Mouse (Mus musculus): ENCODE measurements at regions not wholly inside any gene's neighbourhood (a gene's known extent, or its start where the extent isn't known, plus 50 kb on each side); places are given as distances from the start of the nearest gene placed in this dataset.

DNA sequence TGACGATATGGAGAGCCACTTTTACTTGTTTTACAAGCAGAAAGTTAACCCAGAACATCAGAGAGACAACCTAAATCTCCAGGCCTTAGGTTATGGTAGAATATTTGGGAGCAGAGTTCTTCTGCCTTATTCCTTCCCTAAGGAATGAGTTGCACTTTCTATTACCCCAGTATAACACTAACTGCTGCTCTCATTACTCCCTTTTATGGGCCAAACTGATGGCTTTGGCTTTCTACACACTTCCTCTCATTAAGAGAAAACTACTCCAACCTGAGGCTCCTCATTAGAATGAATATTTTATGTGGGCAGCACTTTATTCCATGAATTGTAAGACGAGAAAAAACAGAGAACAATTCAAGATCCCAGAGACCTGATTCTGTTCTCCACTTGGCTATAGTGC lies 289.0 kb upstream of the Tnc start:
- no peak for DNase-seq

DNA sequence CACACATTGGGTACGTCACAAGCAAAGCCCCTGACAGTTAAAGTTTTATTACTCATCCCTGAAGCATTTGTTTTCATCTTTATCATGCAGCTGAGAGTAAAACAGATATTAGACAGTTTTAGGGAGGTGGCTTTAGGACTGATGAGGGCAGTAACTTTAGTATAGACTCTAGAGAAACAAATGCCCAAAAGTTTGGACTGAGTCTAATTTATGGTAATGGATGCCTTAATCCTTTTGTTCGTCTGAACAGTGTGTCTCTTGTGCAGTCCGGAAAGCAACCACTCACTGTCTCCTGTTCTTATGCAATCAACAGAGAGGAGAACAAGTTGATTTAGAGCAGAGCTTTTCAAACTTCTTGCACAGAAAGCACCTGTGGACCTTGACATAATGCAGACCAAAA lies 283.4 kb upstream of the Tnc start:
- no peak for DNase-seq

DNA sequence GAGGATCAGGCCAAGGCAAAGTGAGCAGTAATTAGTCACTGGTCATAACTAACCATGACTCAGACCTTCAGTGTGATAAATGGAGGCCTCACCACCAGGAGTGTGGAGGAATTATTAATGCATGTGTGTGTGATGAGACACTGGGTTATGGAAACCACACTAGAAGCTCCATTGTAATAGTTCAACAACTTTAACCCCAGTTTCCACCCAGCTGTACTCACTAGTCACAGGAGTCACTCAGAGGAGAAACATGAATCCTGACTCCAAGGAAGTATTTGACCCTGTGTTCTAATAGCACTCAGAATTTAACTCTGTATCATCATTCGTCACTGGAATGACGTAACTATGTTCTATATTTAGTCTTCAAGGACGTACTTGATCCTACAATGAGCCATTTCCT lies 277.6 kb upstream of the Tnc start:
- DNase-seq: no peak

DNA sequence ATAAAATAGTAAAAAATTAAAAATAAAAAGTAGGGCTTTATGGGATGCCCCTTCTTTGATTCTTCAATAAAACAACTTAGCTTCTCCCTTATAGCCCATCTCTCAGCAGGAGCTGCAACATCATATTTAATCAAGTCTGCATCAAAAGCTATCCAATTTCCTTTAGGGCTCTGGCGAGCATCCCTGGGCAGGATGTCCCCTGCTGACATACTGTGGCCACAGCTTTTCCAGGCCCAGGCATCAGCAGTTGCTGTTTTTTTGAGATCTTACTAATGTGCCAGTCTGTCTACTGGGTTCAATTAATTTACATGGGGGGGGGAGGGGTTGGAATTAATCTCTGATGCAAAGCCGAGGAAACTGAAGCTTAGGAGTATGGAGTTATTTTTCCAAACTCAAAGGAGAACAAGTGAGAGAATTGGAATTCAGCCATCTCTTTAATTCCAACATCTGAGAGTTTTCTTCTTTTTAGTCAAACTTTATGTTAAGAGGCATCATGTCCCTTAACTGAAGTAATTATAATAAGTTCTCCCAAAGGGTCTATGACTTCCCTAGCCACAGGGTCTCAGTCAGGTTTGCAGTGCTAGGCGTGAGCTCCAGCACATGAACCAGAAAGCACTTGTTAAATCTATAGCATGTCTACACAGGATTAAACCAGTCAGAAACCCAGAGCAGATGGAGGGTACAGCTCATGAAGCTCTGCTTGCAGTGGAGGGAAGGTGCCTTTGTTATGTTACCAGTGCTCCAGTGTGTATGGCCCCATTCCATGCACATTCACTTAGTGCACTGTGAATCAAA lies 269.9 kb upstream of the Tnc start:
- DNase-seq: no peak

DNA sequence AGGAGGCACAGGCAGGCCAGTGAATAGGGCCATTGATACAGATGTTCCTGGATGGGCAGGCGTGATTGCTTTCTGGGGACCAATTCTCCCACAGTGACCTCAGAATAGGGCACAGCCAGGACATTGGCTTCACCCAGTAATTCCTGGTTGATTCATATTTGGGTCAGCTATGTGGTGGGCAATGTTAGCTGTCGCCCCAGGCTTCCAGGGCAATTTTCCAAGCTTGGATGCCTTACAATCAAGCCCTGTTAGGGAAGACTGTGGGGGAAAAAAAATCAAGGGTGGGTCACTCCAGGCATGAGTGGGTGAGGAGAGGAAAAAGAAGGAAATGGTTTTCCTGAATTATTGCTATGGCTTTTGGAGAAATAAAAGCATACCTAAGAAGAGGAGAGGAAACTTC lies 250.1 kb upstream of the Tnc start:
- DNase-seq: peak; percentile 6

DNA sequence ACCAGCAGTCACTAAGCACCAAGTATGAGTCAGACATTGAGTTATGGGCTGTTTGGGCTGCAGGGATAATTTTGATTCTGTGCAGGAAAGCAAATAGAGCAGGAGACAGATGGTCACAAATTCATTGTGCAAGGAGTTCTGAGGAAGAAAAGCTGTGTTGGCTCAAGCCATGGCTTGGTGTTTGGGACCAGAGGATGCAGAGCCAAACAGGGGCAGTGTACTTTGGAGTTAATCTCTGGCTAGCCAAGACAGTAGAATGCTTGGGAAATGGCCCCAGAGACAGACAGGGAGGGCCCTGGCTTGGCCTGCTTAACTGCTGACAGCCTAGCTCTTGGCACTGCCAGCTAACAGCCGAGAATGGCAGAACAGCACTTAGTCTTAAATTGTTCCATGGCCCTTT lies 235.7 kb upstream of the Tnc start:
- no peak for DNase-seq

DNA sequence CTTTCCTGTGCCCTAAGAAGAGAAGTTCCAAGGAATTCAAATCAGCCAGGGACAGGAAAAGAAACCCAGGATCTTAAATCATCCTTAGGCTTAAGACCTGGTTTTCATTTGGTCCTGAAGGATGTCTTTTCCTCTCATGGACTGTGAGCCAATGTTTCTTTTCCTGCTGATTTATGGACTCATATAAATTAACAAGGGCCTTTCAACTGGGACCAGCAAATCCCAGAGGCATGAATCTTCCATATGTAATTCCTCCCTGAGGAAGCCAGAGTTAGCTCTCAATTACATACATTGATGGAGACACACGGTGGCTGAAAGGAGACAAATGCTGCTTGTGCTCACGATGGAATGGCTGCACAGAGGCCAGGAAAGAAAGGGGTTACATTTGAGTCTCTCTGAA lies 230.2 kb upstream of the Tnc start:
- DNase-seq: no peak

DNA sequence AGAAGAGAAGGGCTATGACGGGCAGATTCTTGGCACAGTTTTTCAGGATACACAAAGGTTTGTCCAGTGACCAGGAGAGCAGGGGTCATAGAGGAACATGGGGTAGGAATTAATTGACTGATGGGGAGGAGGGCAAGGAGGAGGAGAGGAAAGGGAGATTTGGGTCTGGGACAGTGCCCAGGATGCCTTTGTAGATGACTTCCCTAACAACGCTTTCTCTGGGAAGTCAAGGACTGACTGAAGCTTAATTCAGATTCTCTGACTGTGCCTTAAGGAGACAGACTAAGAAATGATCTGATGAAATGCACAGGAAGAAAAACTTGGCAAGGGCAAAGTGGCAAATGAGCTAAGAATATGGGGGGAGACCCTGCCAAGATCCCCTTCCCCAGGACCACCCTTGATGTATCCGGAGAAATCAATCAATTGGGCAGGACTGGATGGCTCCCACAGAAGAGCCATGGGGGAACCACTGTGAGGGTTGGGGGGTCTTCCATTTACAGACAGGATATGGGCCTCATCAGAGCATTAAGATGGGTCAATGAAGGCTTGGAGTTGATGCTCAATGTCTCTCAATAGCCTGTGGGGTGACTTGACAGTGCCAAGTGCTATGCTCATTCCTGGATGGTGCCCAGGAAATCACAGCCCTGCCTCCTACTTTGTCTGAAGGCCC lies 227.6 kb upstream of the Tnc start:
- no peak for DNase-seq

DNA sequence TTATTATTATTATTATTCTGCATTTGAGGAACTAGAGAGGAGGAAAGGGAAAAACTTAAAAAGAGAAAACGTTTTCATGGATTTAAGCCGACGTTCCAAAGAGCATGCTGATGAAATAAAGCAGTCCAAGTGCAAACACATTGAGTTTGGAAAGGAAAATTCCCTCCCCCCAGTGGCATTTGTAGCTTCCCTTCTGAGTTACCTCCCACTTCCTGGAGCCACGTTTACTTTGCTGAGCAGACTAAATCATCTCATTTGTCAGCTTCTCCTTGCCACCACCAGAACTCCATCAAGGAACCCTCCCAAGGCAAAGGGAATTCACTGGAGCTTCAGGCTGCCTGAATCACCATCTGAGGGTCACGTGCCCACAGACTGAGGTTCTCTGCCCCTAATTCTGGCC lies 223.0 kb upstream of the Tnc start:
- DNase-seq: no peak

DNA sequence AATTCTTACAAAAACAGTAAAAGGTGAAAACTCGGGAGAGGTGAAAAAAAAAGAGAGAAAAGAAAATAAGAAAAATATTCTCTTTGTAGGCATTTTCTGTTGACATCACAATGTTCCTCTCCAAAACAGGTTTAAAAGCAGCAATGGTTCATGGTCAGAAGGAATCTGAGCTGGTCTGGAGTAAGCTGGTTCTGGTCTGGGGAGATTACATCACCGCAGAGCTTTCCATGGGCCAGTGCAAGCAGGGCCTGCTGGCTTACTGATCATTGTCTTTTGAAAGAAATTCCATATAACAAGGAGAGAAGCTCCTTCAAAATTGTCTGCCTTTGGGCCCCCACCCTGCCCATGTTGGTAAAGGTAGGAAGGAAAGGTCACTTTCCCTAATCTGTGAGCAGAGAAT lies 222.3 kb upstream of the Tnc start:
- no peak for DNase-seq

DNA sequence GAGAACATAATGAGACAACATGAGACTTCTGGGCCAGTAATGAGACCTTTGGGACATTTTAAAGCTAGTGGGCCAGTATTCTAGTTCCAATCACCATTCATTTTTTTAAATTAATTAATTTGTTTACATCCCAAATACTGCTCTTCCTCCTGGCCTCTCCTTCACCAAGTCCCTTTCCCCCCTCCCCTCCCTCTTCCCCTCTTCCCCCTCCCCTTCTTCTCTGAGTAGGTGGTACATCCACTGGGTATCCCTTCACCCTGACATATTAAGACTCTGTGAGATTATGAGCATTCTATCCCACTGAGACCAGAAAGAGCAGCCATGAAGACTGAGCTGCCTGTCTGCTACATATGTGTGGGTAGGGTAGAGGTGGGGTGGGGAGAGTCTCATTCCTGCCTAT lies 213.7 kb upstream of the Tnc start:
- DNase-seq: no peak

DNA sequence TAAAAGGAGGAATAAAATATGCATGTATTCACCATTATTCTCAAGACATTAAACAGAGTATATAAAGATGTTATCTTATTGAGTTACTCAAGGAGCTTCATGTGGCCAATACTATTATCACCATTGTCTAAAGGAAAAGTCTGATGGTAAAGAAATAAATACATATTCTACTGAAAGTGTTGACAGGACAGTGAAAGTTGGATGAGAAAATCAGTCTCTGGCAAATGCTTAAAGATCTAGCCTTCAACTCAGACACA lies 213.3 kb upstream of the Tnc start:
- DNase-seq: no peak

DNA sequence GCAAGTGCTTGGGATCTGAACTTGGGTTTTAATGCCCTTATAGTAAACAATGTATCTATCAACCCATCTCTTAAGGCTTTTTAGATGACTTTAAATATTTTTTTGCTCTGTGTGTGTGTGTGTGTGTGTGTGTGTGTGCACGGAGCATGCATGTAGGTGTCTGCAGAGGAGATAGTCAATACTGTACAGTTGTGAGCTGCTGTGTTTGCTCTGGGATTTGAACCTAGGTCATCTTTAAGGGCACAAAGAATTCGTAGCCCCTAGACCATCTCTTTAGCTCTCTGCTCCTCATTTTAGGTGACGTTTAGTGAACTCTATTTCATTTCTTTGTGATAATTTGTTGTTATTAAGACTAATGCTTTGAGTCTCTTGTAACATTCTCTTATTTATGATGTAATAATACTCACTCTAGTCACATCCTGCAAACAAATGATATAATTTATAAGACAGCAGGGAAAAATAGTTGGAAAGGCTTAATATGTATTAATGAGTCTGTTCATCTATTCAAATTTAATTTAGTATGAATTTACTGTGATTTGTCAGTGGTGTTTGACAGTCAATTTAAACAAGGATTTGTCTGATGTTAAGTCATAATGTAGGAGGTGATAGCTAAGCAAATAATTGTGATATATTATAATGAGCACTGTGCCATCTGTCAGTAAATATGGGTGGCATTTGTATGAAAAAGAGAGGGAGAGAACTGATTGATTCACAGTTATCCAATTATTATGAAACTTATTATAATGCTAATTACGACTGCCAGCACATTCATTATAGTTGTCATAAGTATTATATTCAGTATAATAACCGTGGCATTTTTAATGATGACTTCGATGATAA lies 212.8 kb upstream of the Tnc start:
- no peak for DNase-seq

DNA sequence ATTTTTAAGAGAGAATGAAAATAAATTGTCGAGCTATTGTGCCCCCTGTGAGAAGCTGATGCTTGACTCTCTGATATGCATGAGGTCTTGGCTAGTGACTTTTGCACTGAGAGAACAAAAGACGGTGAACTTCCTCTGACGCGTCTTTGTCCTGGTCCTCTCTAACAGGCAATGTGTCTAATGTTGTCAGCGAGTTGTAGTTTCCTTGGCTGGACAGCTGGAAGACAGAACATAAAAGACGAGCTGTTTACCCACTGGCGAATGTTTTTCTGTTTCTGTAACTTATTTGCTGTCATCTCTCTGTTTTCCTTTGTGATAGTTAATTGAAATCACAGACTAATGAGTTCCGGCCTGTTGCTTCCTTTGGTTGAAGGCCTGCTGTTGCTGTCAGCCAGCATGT lies 208.4 kb upstream of the Tnc start:
- DNase-seq: peak; percentile 34

DNA sequence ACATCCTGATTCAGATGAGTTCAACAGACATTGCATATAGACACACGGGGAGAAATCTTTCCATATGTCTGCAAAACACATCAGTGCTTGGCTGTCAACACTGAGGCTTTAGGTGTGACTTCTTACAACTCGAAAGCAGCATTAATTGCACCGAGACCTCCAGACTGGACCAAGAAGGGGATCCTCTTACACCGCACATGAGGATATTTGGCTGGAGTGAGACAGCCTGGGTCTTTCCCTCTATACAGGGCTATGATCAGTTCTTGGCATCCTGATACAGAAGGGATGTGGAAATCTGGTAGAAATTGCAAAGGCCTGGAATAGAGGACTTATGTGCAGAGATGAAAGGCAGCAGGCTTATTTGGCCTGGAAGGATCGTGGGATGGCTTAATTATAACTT lies 203.9 kb upstream of the Tnc start:
- DNase-seq: no peak

DNA sequence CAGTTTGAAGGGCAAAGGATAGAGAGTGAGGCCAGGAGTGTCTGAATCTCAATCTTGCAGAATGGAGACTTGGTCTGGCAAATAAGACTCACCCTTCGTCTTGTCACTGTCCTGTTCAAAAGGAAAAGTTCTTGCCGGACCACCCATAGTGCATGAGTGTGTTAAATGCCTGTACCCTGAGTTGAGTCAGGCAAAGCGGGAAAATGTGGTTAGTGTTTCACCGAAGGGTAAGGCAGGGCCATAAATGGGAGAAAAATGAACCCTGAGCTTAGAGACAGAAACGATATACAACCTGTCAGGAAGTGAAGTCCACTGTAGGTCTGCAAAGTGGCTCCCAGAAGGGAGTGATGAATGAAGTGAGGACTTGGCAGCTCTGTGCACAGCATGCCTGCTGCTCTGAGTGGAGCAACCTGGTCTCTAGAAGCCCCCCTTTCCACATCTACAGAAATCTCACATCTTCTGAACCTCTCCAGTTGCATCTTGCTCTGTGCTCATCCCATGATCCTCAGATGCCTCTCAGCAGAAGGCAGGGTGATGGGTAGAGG lies 191.5 kb upstream of the Tnc start:
- no peak for DNase-seq

DNA sequence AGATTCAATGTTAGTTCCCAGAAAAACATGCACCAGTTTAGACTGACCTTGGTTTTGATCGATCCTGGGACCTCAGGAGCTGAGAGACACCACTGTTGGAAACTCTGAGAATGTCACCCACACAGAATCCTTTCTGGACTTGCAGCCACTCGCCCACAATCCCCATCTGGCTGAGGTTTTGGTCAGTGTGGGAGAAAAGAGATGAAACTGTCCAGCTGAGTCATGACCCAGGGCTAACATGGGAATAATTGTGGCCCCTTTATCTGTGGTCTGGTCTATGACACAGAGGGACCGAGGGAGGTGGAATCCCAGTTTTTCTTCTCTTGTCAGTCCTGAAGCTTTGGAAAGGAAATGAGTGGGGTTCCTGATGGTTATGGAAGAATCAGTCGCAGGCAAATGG lies 188.7 kb upstream of the Tnc start:
- DNase-seq: no peak

DNA sequence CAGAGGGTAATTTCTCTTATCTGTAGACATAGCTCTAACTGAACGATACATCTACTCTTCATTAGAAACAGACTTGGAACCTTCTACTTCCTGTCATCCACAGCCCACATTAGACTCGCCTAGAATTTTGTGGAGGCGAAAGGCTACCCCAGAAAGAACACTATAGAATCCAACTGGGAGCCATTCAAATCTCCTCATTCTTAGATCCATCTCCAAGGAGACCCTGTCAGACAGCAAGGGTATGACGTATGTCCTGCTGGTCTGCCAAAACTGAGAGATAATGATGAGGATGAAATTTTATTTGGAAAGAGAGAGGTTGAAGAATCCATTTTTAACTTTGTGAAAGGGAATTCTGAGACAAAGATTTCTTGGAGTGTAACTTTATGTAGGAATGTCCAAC lies 185.3 kb upstream of the Tnc start:
- no peak for DNase-seq

DNA sequence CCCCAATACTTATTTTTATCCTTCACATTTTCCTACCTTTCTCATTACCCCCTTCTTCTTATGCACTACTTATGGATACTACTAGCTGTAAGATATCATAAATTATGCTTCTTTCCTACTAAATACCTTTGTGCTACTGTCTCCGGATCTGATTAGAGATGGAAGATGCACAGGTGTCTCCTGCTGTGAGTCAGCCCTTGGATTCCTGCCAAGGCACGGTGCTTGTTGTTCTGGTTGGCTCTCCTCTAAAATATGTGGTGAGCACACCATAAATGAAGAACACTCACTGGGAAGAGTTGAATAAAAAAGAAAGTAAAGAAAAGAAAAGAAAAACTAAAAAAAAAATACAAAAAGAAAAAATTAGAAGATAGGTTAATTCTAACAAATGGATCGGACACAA lies 181.5 kb upstream of the Tnc start:
- no peak for DNase-seq

DNA sequence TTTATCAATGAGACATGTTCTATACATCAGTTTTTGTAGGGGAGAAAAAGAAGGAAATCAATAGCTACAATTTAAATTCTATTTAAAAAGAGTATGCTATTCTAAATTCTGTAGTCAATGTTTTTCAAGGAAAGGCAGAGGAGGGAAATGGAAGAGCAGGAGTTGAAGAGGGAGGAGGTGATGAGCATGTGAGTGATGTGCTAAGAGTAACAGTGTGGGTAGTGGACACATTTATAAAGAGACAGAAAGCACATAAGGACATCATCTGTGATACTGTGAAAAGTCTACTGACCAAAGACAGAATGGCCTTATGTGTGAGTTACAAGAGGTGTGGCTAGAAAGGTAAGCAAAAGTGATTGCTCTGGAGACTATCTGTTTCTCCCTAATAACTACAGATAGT lies 179.8 kb upstream of the Tnc start:
- DNase-seq: no peak

DNA sequence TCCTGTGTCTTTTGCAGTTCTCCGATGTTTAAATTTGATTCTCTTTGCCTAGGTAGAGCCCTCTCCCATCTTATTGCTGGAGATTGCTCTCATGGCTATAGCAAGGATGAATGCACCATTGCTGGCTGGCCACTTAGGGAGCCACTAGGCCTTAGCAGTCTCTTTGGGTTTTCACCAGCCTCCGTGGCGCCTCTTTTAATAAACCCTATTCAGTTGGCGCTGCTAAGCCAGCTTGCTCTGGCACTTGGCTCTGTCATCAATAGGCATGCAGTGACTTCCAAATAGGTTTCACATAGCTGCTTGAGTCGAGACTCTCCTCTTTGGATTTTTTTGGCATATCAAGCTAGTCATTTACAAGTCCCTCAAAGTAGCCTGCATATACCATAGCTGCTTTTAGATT lies 178.1 kb upstream of the Tnc start:
- no peak for DNase-seq

DNA sequence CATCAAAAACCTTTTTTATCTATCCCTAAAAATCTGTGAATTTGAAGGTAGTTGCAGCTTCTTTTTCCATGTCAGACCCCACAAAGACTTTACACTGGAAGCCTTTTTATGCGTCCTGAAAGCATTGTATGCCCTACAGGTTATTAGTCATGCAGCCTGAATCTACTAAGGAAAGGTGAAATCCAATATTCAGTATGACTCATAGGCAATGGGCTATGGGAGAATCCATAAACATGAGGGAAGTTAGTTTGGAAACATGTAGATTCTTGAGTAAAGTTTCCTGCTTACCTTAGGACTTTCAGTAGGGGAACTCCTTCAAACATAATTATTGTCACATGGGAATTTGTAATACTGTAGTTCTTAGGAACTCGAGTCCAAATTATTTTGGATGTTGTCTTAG lies 173.0 kb upstream of the Tnc start:
- no peak for DNase-seq

DNA sequence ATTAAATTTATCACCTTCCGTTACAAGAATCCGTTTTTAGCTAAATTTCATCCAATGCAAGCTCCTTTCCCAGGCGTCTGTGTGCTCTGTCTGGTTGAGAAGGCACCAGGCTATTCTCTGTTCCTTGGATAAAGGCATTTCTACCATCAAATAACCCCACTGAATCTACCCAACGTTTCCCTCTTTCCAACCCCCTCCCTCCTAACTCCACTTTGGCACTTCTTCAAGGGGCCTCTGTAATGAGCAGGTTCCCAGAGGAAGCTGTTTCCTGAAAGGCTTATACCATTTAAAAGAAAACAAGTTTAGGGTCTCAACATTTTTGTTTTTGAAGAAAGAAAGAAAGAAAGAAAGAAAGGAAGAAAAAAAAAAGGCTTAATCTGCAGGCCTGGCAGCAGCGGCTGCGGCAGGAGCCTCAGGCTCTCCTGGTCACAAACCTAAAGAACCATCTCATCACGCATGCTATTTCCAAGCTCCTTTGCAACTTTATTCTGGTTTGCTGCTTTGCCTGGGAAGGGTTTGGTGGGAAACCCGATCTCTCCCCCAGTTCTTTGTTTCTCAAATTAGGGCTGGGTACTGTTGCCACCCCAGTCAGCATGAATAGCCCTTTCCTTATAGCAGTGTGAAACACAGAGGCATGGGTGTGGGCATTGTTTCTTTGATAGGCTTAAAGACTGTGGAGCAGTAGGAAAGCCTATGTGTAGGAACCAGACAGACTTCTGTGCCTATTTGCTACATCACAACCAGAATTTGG lies 160.5 kb upstream of the Tnc start:
- no peak for DNase-seq
